Comparison of ENCODE assay signal across 20 mouse cellular contexts in the genomic region with DNA sequence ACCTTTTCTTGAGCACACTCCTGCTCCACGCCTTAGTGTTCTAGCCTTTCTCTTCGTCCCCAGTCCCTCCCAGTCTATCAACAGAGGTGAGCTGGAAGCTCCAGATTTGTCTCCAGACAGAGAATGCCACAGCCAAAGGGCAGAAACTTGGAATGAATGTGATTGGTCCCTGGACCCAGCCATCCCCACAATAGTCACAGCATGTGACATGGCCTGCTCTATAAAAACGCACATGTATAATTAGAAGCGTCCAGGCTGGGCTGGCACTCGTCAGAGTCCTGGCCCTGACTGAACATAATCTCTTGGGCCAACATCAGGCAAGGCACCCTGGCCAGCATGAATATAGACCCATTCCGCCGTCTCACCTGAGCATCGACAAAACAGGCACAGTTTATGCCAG. TPM values are rescaled to one million over a fixed set of nuclear protein-coding genes. Genes with fewer than 3 reads are reported as not detected.
DNase-seq lines count a peak whose midpoint lies in the region; ATAC-seq lines count a peak whose summit lies in the region.
"Had no signal": no experiment of that assay in that cellular context is flagged by ENCODE, and none has a peak within 500 bp of the region (broad histone marks: within the 10 kb centered on the region; RNA-seq: fewer than 3 reads in every experiment).

No protein-coding gene starts in this region.

- H3K4me1 ChIP-seq in hindbrain, embryonic 10.5 days (replicated peaks) = peaks cover 28% of the 10 kb centered on the region
- H3K4me1 ChIP-seq in hindbrain, embryonic 13.5 days (replicated peaks) = peaks cover 14% of the 10 kb centered on the region
- H3K4me1 ChIP-seq in heart, embryonic 11.5 days (ENCODE audit: control insufficient read depth, insufficient read depth, low read length) = peaks cover 12% of the 10 kb centered on the region

- no peak overlapping the region for H3K4me3 ChIP-seq in hindbrain, embryonic 10.5 days
- no peak overlapping the region for H3K4me3 ChIP-seq in hindbrain, embryonic 13.5 days
- H3K4me3 ChIP-seq in heart, embryonic 11.5 days (ENCODE audit: low read depth, low read length) = no peak overlapping the region
- H3K4me3 ChIP-seq: forebrain, embryonic 12.5 days; layer of hippocampus, adult 2 months; midbrain, embryonic 12.5 days; neural tube, embryonic 12.5 days; stomach, embryonic 15.5 days had no signal

- 0 out of 2 replicates have a peak overlapping the region, but pooled peaks have one; percentile 16 for H3K27ac ChIP-seq in hindbrain, embryonic 10.5 days
- H3K27ac ChIP-seq in hindbrain, embryonic 13.5 days = no peak overlapping the region
- peak overlapping the region; percentile 37; the same call in 1 of the 2 replicates for H3K27ac ChIP-seq in heart, embryonic 11.5 days (ENCODE audit: low read depth, low read length)
- H3K27ac ChIP-seq: forebrain, embryonic 12.5 days; layer of hippocampus, adult 2 months; liver, embryonic 14.5 days; midbrain, embryonic 12.5 days; neural tube, embryonic 12.5 days; stomach, embryonic 15.5 days had no signal

- no peak for DNase-seq in hindbrain, embryonic 10.5 days (ENCODE audit: low spot score)
- DNase-seq in brain, adult 2 months (ENCODE audit: low read depth, low spot score) = peak; percentile 24
- peak; percentile 72 for DNase-seq in heart, postnatal 4 days
- no peak for DNase-seq in kidney, postnatal 25 days
- no peak for DNase-seq in adrenal gland, postnatal 25 days
- DNase-seq: B cell, adult 2 months; cerebellum, adult 11 months; lung, postnatal 36 days; thymus, postnatal 4 days had no signal

- no peak overlapping the region for H3K4me2 ChIP-seq in hindbrain, embryonic 13.5 days
- H3K4me2 ChIP-seq in heart, embryonic 11.5 days = no peak overlapping the region
- H3K4me2 ChIP-seq: forebrain, embryonic 12.5 days; midbrain, embryonic 12.5 days; neural tube, embryonic 12.5 days; stomach, embryonic 15.5 days had no signal

- no peaks in the 10 kb centered on the region for H3K27me3 ChIP-seq in hindbrain, embryonic 10.5 days (ENCODE audit: insufficient read depth, poor library complexity, severe bottlenecking)
- H3K27me3 ChIP-seq in hindbrain, embryonic 13.5 days = no peaks in the 10 kb centered on the region
- no peaks in the 10 kb centered on the region for H3K27me3 ChIP-seq in heart, embryonic 11.5 days (ENCODE audit: control insufficient read depth, insufficient read depth, low read length)
- H3K27me3 ChIP-seq: forebrain, embryonic 12.5 days; midbrain, embryonic 12.5 days; neural tube, embryonic 12.5 days; stomach, embryonic 15.5 days had no signal

- H3K9me3 ChIP-seq in hindbrain, embryonic 10.5 days = no peaks in the 10 kb centered on the region
- no peaks in the 10 kb centered on the region for H3K9me3 ChIP-seq in hindbrain, embryonic 13.5 days
- no peaks in the 10 kb centered on the region for H3K9me3 ChIP-seq in heart, embryonic 11.5 days (replicated peaks; ENCODE audit: control insufficient read depth, low read length)
- H3K9me3 ChIP-seq: forebrain, embryonic 12.5 days; midbrain, embryonic 12.5 days; neural tube, embryonic 12.5 days; stomach, embryonic 15.5 days had no signal

- H3K9ac ChIP-seq in hindbrain, embryonic 13.5 days = no peak overlapping the region
- no peak overlapping the region; the same call in 1 of the 2 replicates for H3K9ac ChIP-seq in heart, embryonic 11.5 days (ENCODE audit: low read depth, low read length)
- H3K9ac ChIP-seq: forebrain, embryonic 12.5 days; liver, embryonic 14.5 days; midbrain, embryonic 12.5 days; neural tube, embryonic 12.5 days; stomach, embryonic 15.5 days had no signal

- 79% methylated on average over 8 of the region's 8 CpGs for WGBS in hindbrain, embryonic 10.5 days
- 70% methylated on average over 8 of the region's 8 CpGs for WGBS in hindbrain, embryonic 13.5 days
- WGBS in heart, embryonic 11.5 days (ENCODE audit: insufficient replicate concordance) = 77% methylated on average over 8 of the region's 8 CpGs

- ATAC-seq in hindbrain, embryonic 13.5 days (ENCODE audit: low FRiP score) = no peak
- ATAC-seq in heart, embryonic 11.5 days (replicated peaks; ENCODE audit: insufficient number of reproducible peaks, low FRiP score, low TSS enrichment) = no peak

- H3K36me3 ChIP-seq in hindbrain, embryonic 10.5 days = peaks cover 100% of the 10 kb centered on the region
- no peaks in the 10 kb centered on the region for H3K36me3 ChIP-seq in hindbrain, embryonic 13.5 days
- peaks cover 25% of the 10 kb centered on the region for H3K36me3 ChIP-seq in heart, embryonic 11.5 days (ENCODE audit: control insufficient read depth, insufficient read depth, low read length)

RNA-seq across cellular contexts. Expression of gene Afmid, which starts 6.6 kb away (rescaled TPM):
- polyA plus RNA-seq in hindbrain, embryonic 10.5 days (2016; fragmentation: Nextera tagmentation; extraction: Ambion mirVana) = 3.8 and 4.0 TPM in 2 replicates
- 4.2 and 4.9 TPM in 2 replicates for polyA plus RNA-seq in hindbrain, embryonic 13.5 days (2015; fragmentation: Nextera tagmentation; extraction: Ambion mirVana)
- 13.1 and 14.3 TPM in 2 replicates for polyA plus RNA-seq in heart, embryonic 11.5 days (2014; fragmentation: Nextera tagmentation; extraction: Ambion mirVana)
- 10 to 100 TPM; 15.3 to 15.5 TPM for total RNA-seq in heart, postnatal 4 days (2021)
- total RNA-seq in adrenal gland, postnatal 25 days (2021) = 10.1 and 13.2 TPM in 2 replicates

RNA-seq across cellular contexts. Expression of gene Tk1, which starts 6.8 kb away (rescaled TPM):
- 106 and 132 TPM in 2 replicates for polyA plus RNA-seq in hindbrain, embryonic 10.5 days (2016; fragmentation: Nextera tagmentation; extraction: Ambion mirVana)
- polyA plus RNA-seq in hindbrain, embryonic 13.5 days (2015; fragmentation: Nextera tagmentation; extraction: Ambion mirVana) = 25.3 and 26.0 TPM in 2 replicates
- 98.5 and 101 TPM in 2 replicates for polyA plus RNA-seq in heart, embryonic 11.5 days (2014; fragmentation: Nextera tagmentation; extraction: Ambion mirVana)
- total RNA-seq in heart, postnatal 4 days (2021) = 10 to 100 TPM; 93.1 to 99.2 TPM
- total RNA-seq in adrenal gland, postnatal 25 days (2021) = 14.3 and 18.4 TPM in 2 replicates

RNA-seq across cellular contexts. Expression of gene Gm20708, which starts 9.6 kb away (rescaled TPM):
- polyA plus RNA-seq in hindbrain, embryonic 10.5 days (2016; fragmentation: Nextera tagmentation; extraction: Ambion mirVana) = 0.30 and 0.31 TPM in 2 replicates
- 0.70 and 0.74 TPM in 2 replicates for polyA plus RNA-seq in hindbrain, embryonic 13.5 days (2015; fragmentation: Nextera tagmentation; extraction: Ambion mirVana)
- 0.34 and 0.62 TPM in 2 replicates for polyA plus RNA-seq in heart, embryonic 11.5 days (2014; fragmentation: Nextera tagmentation; extraction: Ambion mirVana)
- total RNA-seq in heart, postnatal 4 days (2021) = 1 to 10 TPM; 2.7 to 3.5 TPM
- 1.00 and 1.8 TPM in 2 replicates for total RNA-seq in adrenal gland, postnatal 25 days (2021)
- polyA plus RNA-seq: neural tube, embryonic 12.5 days had no signal

RNA-seq across cellular contexts. Expression of gene Syngr2, which starts 9.6 kb away (rescaled TPM):
- 33.7 and 42.3 TPM in 2 replicates for polyA plus RNA-seq in hindbrain, embryonic 10.5 days (2016; fragmentation: Nextera tagmentation; extraction: Ambion mirVana)
- polyA plus RNA-seq in hindbrain, embryonic 13.5 days (2015; fragmentation: Nextera tagmentation; extraction: Ambion mirVana) = 14.6 and 16.5 TPM in 2 replicates
- polyA plus RNA-seq in heart, embryonic 11.5 days (2014; fragmentation: Nextera tagmentation; extraction: Ambion mirVana) = 78.7 and 79.2 TPM in 2 replicates
- 10 to 100 TPM; 81.2 to 85.1 TPM for total RNA-seq in heart, postnatal 4 days (2021)
- 98.3 and 108 TPM in 2 replicates for total RNA-seq in adrenal gland, postnatal 25 days (2021)

RNA-seq across cellular contexts. Expression of gene 6030468B19Rik, which starts 21.6 kb away (rescaled TPM):
- 1.2 and 2.2 TPM in 2 replicates for polyA plus RNA-seq in hindbrain, embryonic 10.5 days (2016; fragmentation: Nextera tagmentation; extraction: Ambion mirVana)
- polyA plus RNA-seq in hindbrain, embryonic 13.5 days (2015; fragmentation: Nextera tagmentation; extraction: Ambion mirVana) = not detected in 2 replicates
- 3.2 and 3.9 TPM in 2 replicates for polyA plus RNA-seq in heart, embryonic 11.5 days (2014; fragmentation: Nextera tagmentation; extraction: Ambion mirVana)
- not detected for total RNA-seq in heart, postnatal 4 days (2021)
- total RNA-seq in adrenal gland, postnatal 25 days (2021) = not detected in 2 replicates
- total RNA-seq: ES-E14 had no signal
- polyA plus RNA-seq: embryonic facial prominence, embryonic 14.5 days; forebrain, embryonic 12.5 days; kidney, embryonic 14.5 days had no signal

Comparison
In these comparisons a context has a peak if more than half of its experiments do, and no peak if none do; other contexts are left out.
1. DNase-seq: peak in brain, adult 2 months (single experiment) and heart, postnatal 4 days (single experiment); none in hindbrain, embryonic 10.5 days (single experiment), kidney, postnatal 25 days (0 of 2) and adrenal gland, postnatal 25 days (single experiment).